Mouse (Mus musculus) ES-Bruce4 (cell line): ENCODE data around the gene Rab21.

Source experiments
- CTCF ChIP-seq: IDR thresholded peaks from one replicate; pipeline ENCODE4 v1.8.1; 2011; ENCODE audit warnings: low read depth, low read length
- EP300 ChIP-seq: IDR thresholded peaks from 2 replicates; pipeline ENCODE4 v1.6.1; 2011; ENCODE audit warnings: low read depth, low read length; ENCODE audit not compliant: insufficient read depth
- POLR2A ChIP-seq: IDR thresholded peaks from one replicate; pipeline ENCODE4 v1.8.1; 2011; ENCODE audit warnings: low read length; ENCODE audit not compliant: insufficient read depth

DNA sequence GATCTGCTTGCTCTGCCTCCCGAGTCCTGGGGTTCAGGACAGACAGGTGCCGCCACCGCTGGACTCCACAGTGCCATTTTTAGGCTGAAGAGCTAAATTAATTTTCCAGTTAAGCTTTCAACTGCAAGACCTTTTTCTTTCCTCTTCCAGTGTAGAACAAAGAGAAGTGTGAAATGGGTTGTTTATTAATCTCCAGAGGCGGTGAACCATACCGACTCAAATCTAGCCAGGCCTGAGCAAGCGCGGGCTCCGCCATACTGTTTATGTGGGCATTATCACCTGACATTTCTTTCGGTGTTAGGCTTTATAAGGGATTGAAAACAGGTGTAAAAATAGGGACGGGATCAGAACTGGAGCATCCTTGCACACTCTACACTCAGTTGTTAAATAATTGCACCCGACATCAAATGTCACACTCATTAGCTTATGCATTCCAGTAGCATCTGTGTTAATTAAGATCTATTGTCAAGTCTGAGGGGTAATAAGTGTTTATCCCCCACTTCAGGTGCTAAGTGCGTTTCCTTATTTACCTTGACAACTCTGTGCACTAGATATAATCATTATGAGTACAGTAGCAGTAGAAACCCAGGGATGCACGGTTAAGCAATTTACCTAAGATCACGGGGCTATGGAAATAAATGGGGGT is 1.6 kb downstream of the Rab21 start:
- TF ChIP-seq POLR2A (no peak), CTCF (no peak), EP300 (no peak)
